Comparison of ENCODE assay signal across 22 mouse cellular contexts in the genomic region with DNA sequence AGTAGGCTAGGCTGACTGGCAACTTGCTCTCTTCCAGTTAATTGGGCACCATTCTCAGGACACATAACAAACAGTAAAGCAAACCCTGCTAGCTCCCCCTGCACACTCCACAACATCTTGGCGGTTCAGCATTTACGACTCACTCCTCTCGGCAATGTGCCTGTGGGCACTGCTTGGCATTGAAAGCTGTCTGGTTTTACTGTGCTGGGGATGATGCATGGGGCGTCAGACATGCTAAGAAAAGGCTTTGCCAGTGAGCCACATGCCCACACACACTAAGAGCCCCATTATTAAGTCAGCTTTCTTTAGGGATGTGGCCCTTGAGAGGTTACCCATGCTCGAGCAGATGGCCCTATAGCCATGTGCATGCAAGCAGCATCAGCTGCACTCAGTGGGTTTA.
A peak's percentile ranks its signal among the peaks of the same experiment; 100 is the strongest.
DNase-seq lines count a peak whose midpoint lies in the region; ATAC-seq and TF ChIP-seq lines count a peak whose summit lies in the region.
"Had no signal": no experiment of that assay in that cellular context is flagged by ENCODE, and none has a peak within 500 bp of the region (broad histone marks: within the 10 kb centered on the region; RNA-seq: fewer than 3 reads in every experiment).

No protein-coding gene starts in this region.

- no peak for TF ChIP-seq CTCF in brain, embryonic 14.5 days (IDR thresholded peaks at IDR 0.05; ENCODE audit: borderline replicate concordance, extremely low read depth, insufficient read depth, insufficient read length)

- no peaks in the 10 kb centered on the region for H3K36me3 ChIP-seq in neural tube, embryonic 13.5 days

- no peaks in the 10 kb centered on the region for H3K9me3 ChIP-seq in neural tube, embryonic 13.5 days
- H3K9me3 ChIP-seq: embryonic facial prominence, embryonic 15.5 days; heart, embryonic 13.5 days had no signal

- no peak overlapping the region for H3K9ac ChIP-seq in neural tube, embryonic 13.5 days
- H3K9ac ChIP-seq: embryonic facial prominence, embryonic 15.5 days; heart, embryonic 13.5 days; liver, embryonic 14.5 days had no signal

- H3K4me3 ChIP-seq in neural tube, embryonic 13.5 days: no peak overlapping the region
- H3K4me3 ChIP-seq: embryonic facial prominence, embryonic 15.5 days; heart, embryonic 13.5 days; megakaryocyte, embryonic 14.5 days had no signal

- H3K4me1 ChIP-seq in neural tube, embryonic 13.5 days (replicated peaks): peaks cover 44% of the 10 kb centered on the region
- H3K4me1 ChIP-seq: megakaryocyte, embryonic 14.5 days had no signal

- no peak overlapping the region for H3K4me2 ChIP-seq in neural tube, embryonic 13.5 days
- H3K4me2 ChIP-seq: embryonic facial prominence, embryonic 15.5 days; heart, embryonic 13.5 days had no signal

- no peak for TF ChIP-seq POLR2A in brain, embryonic 14.5 days (IDR thresholded peaks at IDR 0.05; ENCODE audit: borderline replicate concordance, extremely low read depth, insufficient read depth, insufficient read length, poor library complexity, severe bottlenecking)

- no peaks in the 10 kb centered on the region for H3K27me3 ChIP-seq in neural tube, embryonic 13.5 days
- H3K27me3 ChIP-seq: embryonic facial prominence, embryonic 15.5 days; heart, embryonic 13.5 days; megakaryocyte, embryonic 14.5 days had no signal

- ATAC-seq in neural tube, embryonic 13.5 days (ENCODE audit: low read depth): peak; percentile 46

- no peak overlapping the region; the same call in 1 of the 2 replicates for H3K27ac ChIP-seq in neural tube, embryonic 13.5 days (replicated peaks)
- H3K27ac ChIP-seq: embryonic facial prominence, embryonic 15.5 days; heart, embryonic 13.5 days; liver, embryonic 14.5 days had no signal

- WGBS in neural tube, embryonic 13.5 days: 37% methylated on average over 5 of the region's 5 CpGs

- DNase-seq in heart, adult 11 months: peak; percentile 91
- DNase-seq in heart, postnatal 4 days: no peak
- no peak for DNase-seq in neural tube, embryonic 10.5 days (ENCODE audit: extremely low spot score, low spot score)
- peak; percentile 58 for DNase-seq in brain, embryonic 14.5 days (ENCODE audit: low read depth)
- no peak for DNase-seq in thymus, postnatal 14 days
- no peak for DNase-seq in cerebellum, adult 18-20 months
- DNase-seq: adrenal gland, postnatal 10 days; cerebellum, adult 11-12 months; cerebellum, postnatal 36 days; gastrocnemius, postnatal 10 days; heart, adult 18-20 months; kidney, adult 18-20 months; kidney, postnatal 10 days; lung, postnatal 10 days; right cerebral cortex, postnatal 14 days; spleen, adult 18-20 months; thymus, adult 18-20 months had no signal

Comparison
In these comparisons a context has a peak if more than half of its experiments do, and no peak if none do; other contexts are left out.
1. DNase-seq: peak in heart, adult 11 months (single experiment) and brain, embryonic 14.5 days (single experiment); none in heart, postnatal 4 days (single experiment), neural tube, embryonic 10.5 days (single experiment), thymus, postnatal 14 days (single experiment) and cerebellum, adult 18-20 months (0 of 2).